Mouse (Mus musculus) kidney, embryonic 16.5 days (tissue): ENCODE results near the gene Aifm1. TPM values are rescaled to one million over a fixed set of nuclear protein-coding genes. Genes with fewer than 3 reads are reported as not detected.
A peak's percentile ranks its signal among the peaks of the same experiment; 100 is the strongest.

ENCODE experiments used
- ATAC-seq: fragments of 200-750 bp; cut with Nextera tagmentation; 2 replicates; pipeline ENCODE4 v1.8.0; 2017; ENCODE audit warnings: moderate TSS enrichment; ENCODE audit not compliant: low FRiP score, low TSS enrichment
- H3K27ac ChIP-seq: fragments of 300-500 bp; sonication (generic); 2 replicates; pipeline ENCODE4 v1.5.1; 2014; ENCODE audit warnings: low read length
- H3K27me3 ChIP-seq: fragments of 300-500 bp; sonication (generic); 2 replicates; pipeline ENCODE4 v1.6.1; 2014; ENCODE audit warnings: low read length, control low read depth, mixed read lengths; ENCODE audit not compliant: insufficient read depth
- H3K36me3 ChIP-seq: fragments of 300-500 bp; sonication (generic); 2 replicates; pipeline ENCODE4 v1.6.1; 2014; ENCODE audit warnings: low read length, control low read depth, mixed read lengths; ENCODE audit not compliant: insufficient read depth
- H3K4me1 ChIP-seq: fragments of 300-500 bp; sonication (generic); 2 replicates; pipeline ENCODE4 v1.6.1; 2014; ENCODE audit warnings: low read length, control low read depth, mixed read lengths; ENCODE audit not compliant: insufficient read depth
- H3K4me2 ChIP-seq: fragments of 300-500 bp; sonication (generic); replicated peaks from 2 replicates; pipeline ENCODE4 v1.6.1; 2014; ENCODE audit warnings: low read depth, low read length
- H3K4me3 ChIP-seq: fragments of 300-500 bp; sonication (generic); 2 replicates; pipeline ENCODE4 v1.5.1; 2014; ENCODE audit warnings: mild to moderate bottlenecking, low read length
- H3K9ac ChIP-seq: fragments of 300-500 bp; sonication (generic); replicated peaks from 2 replicates; pipeline ENCODE4 v1.6.1; 2014; ENCODE audit warnings: low read length
- H3K9me3 ChIP-seq: fragments of 300-500 bp; sonication (generic); 2 replicates; pipeline ENCODE4 v1.6.1; 2016; ENCODE audit warnings: low read length, control low read depth
- WGBS: fragments of 180-500 bp; shearing (Covaris S2); extraction: QIAGEN DNeasy Blood & Tissue Kit; methylation state at CpG from one replicate; pipeline ENCODE4 v1.1.7; 2014; 5-methylcytosine and 5-hydroxymethylcytosine counted together
- polyA plus RNA-seq: library from polyadenylated mRNA; unstranded; fragments of >200 nt; fragmentation: Nextera tagmentation; extraction: Ambion mirVana; gene quantifications from 2 replicates; pipeline ENCODE4 v1.2.1, GENCODE M21; 2015

The Aifm1 gene
- polyA plus RNA-seq, 1 experiment from 2014 or later: 105 TPM

GRCm38 (mm10) chrX:48518211-48518807 is 4.9 kb upstream of the Aifm1 start:
- Histone ChIP-seq H3K27ac (no peak overlapping the region), H3K27me3 (no peaks in the 10 kb centered on the region), H3K9ac (peak overlapping the region; percentile 62; the same call in 1 of the 2 replicates), H3K9me3 (no peaks in the 10 kb centered on the region), H3K4me1 (no peaks in the 10 kb centered on the region), H3K4me2 (peak overlapping the region; percentile 84), H3K36me3 (no peaks in the 10 kb centered on the region), H3K4me3 (peak overlapping the region; percentile 51)
- whole genome bisulfite sequencing: 26% methylated on average over 15 of the region's 15 CpGs
- peak; percentile 66 for ATAC-seq

- no peak for ATAC-seq
- no peaks in the 10 kb centered on the region for H3K9me3 ChIP-seq
- H3K27me3 ChIP-seq: no peaks in the 10 kb centered on the region
- peak overlapping the region; percentile 49 for H3K4me2 ChIP-seq
- H3K36me3 ChIP-seq: no peaks in the 10 kb centered on the region
- 21% methylated on average over 13 of the region's 13 CpGs for WGBS
- peaks cover 3% of the 10 kb centered on the region; the same call in 1 of the 2 replicates for H3K4me1 ChIP-seq
- peak overlapping the region; percentile 56 for H3K9ac ChIP-seq
- H3K27ac ChIP-seq: peak overlapping the region; percentile 30; the same call in 1 of the 2 replicates
- H3K4me3 ChIP-seq: peak overlapping the region; percentile 63
Observed at GRCm38 (mm10) chrX:48513824-48514223, 461 bp upstream of the Aifm1 start.

- WGBS: 90% methylated on average over 8 of the region's 8 CpGs
- Histone ChIP-seq H3K4me2 (no peak overlapping the region), H3K4me3 (no peak overlapping the region), H3K27ac (no peak overlapping the region), H3K4me1 (no peaks in the 10 kb centered on the region), H3K36me3 (0 out of 2 replicates have a peak, but pooled peaks cover 18% of the 10 kb centered on the region), H3K9me3 (no peaks in the 10 kb centered on the region), H3K9ac (no peak overlapping the region), H3K27me3 (no peaks in the 10 kb centered on the region)
- no peak for ATAC-seq
Observed at GRCm38 (mm10) chrX:48493763-48494162, 19.6 kb downstream of the Aifm1 start.

- no peak overlapping the region for H3K9ac ChIP-seq
- no peaks in the 10 kb centered on the region for H3K4me1 ChIP-seq
- H3K9me3 ChIP-seq: no peaks in the 10 kb centered on the region
- H3K4me3 ChIP-seq: no peak overlapping the region
- H3K27me3 ChIP-seq: no peaks in the 10 kb centered on the region
- H3K4me2 ChIP-seq: no peak overlapping the region
- no peak for ATAC-seq
- peaks cover 19% of the 10 kb centered on the region for H3K36me3 ChIP-seq
- no peak overlapping the region for H3K27ac ChIP-seq
- 91% methylated on average over 7 of the region's 7 CpGs for WGBS
Observed at GRCm38 (mm10) chrX:48481687-48482086, 31.7 kb downstream of the Aifm1 start.

DNA sequence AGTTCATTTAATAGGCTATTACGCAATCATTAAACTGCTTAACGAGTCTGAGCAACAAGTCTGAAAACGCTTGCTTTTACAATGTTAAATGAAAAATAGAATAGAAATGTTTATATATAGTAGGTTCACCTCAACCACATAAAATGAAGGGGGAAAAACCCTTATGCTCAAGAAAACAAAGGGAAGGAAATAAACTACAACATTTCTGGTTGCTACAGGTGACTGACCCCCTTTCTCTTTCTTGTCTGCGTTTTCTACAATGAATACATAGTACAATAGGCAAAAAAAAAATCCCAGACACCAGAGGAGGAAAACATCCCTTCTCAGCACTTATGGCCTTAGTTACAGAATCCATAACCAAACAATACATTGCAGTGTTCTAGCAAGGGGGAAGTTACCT is 32.3 kb downstream of the Aifm1 start:
- no peak overlapping the region for H3K9ac ChIP-seq
- no peaks in the 10 kb centered on the region for H3K9me3 ChIP-seq
- H3K4me1 ChIP-seq: no peaks in the 10 kb centered on the region
- H3K27me3 ChIP-seq: no peaks in the 10 kb centered on the region
- no peak overlapping the region for H3K4me3 ChIP-seq
- no peak for ATAC-seq
- H3K4me2 ChIP-seq: no peak overlapping the region
- H3K27ac ChIP-seq: no peak overlapping the region
- peaks cover 19% of the 10 kb centered on the region for H3K36me3 ChIP-seq
- 83% methylated on average over 4 of the region's 4 CpGs for WGBS

DNA sequence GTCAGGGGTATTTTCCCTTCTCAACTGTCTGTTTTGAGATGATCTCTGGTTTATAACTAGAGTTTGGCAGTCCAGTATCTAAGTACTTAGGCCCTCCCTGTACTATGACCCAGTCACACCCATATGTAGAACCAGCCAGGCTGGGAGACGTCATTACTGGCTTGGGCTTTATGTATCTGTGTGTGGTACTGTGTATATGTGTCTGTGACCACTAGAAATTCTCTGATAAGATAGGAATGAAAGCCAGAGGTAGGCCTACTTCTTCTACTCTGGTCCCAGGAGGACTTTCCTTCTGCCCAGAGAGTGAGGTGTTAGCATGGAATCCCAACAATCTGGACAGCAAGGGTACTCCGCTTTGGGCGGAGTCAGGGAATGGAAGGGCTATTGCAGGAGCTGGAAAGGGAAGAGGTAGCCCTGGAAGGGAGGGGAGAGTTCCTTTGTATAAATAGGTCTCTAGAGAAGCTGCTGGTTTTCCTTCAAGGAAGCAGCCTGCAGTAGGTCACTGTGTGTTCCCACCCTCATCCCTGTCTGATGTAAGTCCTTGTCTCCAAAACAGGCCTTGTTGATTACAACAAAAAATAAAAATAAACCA is 45.9 kb downstream of the Aifm1 start:
- no peaks in the 10 kb centered on the region for H3K27me3 ChIP-seq
- WGBS: 81% methylated on average over 3 of the region's 3 CpGs
- ATAC-seq: no peak

GRCm38 (mm10) chrX:48466174-48466573 is 47.2 kb downstream of the Aifm1 start:
- H3K36me3 ChIP-seq: no peaks in the 10 kb centered on the region
- no peak overlapping the region for H3K4me3 ChIP-seq
- WGBS: 93% methylated on average over 2 of the region's 2 CpGs
- no peak overlapping the region for H3K4me2 ChIP-seq
- H3K9ac ChIP-seq: no peak overlapping the region
- ATAC-seq: no peak
- H3K27me3 ChIP-seq: peaks cover 3% of the 10 kb centered on the region; the same call in 1 of the 2 replicates
- no peaks in the 10 kb centered on the region for H3K4me1 ChIP-seq
- no peak overlapping the region for H3K27ac ChIP-seq
- no peaks in the 10 kb centered on the region for H3K9me3 ChIP-seq

More for the DNA sequence above, 45.9 kb downstream of the Aifm1 start:
- H3K27ac ChIP-seq: no peak overlapping the region
- no peaks in the 10 kb centered on the region for H3K4me1 ChIP-seq
- H3K9ac ChIP-seq: no peak overlapping the region
- H3K36me3 ChIP-seq: 0 out of 2 replicates have a peak, but pooled peaks cover 2% of the 10 kb centered on the region
- H3K4me3 ChIP-seq: no peak overlapping the region
- H3K4me2 ChIP-seq: no peak overlapping the region
- H3K9me3 ChIP-seq: no peaks in the 10 kb centered on the region

- Histone ChIP-seq H3K27ac (no peak overlapping the region), H3K9ac (no peak overlapping the region), H3K36me3 (no peaks in the 10 kb centered on the region), H3K27me3 (peaks cover 3% of the 10 kb centered on the region; the same call in 1 of the 2 replicates), H3K4me3 (no peak overlapping the region), H3K4me2 (no peak overlapping the region), H3K9me3 (no peaks in the 10 kb centered on the region), H3K4me1 (no peaks in the 10 kb centered on the region)
- ATAC-seq: no peak
- 93% methylated on average over 6 of the region's 6 CpGs for WGBS
Observed at GRCm38 (mm10) chrX:48464436-48464835, 48.9 kb downstream of the Aifm1 start.

- H3K9ac ChIP-seq: no peak overlapping the region
- H3K4me3 ChIP-seq: no peak overlapping the region
- no peak overlapping the region for H3K4me2 ChIP-seq
- no peaks in the 10 kb centered on the region for H3K9me3 ChIP-seq
- H3K27ac ChIP-seq: no peak overlapping the region
- H3K4me1 ChIP-seq: no peaks in the 10 kb centered on the region
- peaks cover 3% of the 10 kb centered on the region; the same call in 1 of the 2 replicates for H3K27me3 ChIP-seq
- ATAC-seq: no peak
- WGBS: 94% methylated on average over 4 of the region's 4 CpGs
- H3K36me3 ChIP-seq: no peaks in the 10 kb centered on the region
Observed at GRCm38 (mm10) chrX:48463636-48464035, 49.7 kb downstream of the Aifm1 start.
